Mouse (Mus musculus) neural tube, embryonic 13.5 days (tissue): Measurements from ENCODE around the gene Zbtb4. TPM values are rescaled to one million over a fixed set of nuclear protein-coding genes. Genes with fewer than 3 reads are reported as not detected.

ENCODE experiments used
- ATAC-seq: fragments of 200-750 bp; cut with Nextera tagmentation; 2 replicates; pipeline ENCODE4 v1.8.0; 2017; ENCODE audit warnings: low read depth, mild to moderate bottlenecking, moderate TSS enrichment, moderate library complexity
- H3K27ac ChIP-seq: fragments of 300-500 bp; sonication (generic); replicated peaks from 2 replicates; pipeline ENCODE4 v1.5.1; 2015; ENCODE audit warnings: moderate library complexity, mild to moderate bottlenecking, inconsistent platforms
- H3K27me3 ChIP-seq: fragments of 300-500 bp; sonication (generic); 2 replicates; pipeline ENCODE4 v1.6.1; 2015; ENCODE audit warnings: mild to moderate bottlenecking, inconsistent platforms
- H3K36me3 ChIP-seq: fragments of 300-500 bp; sonication (generic); 2 replicates; pipeline ENCODE4 v1.6.1; 2015; ENCODE audit warnings: mild to moderate bottlenecking, inconsistent platforms
- H3K4me1 ChIP-seq: fragments of 300-500 bp; sonication (generic); replicated peaks from 2 replicates; pipeline ENCODE4 v1.6.1; 2015; ENCODE audit warnings: inconsistent platforms
- H3K4me2 ChIP-seq: fragments of 300-500 bp; sonication (generic); 2 replicates; pipeline ENCODE4 v1.6.1; 2015; ENCODE audit warnings: inconsistent platforms, mild to moderate bottlenecking, moderate library complexity
- H3K4me3 ChIP-seq: fragments of 300-500 bp; sonication (generic); 2 replicates; pipeline ENCODE4 v1.5.1; 2015; ENCODE audit warnings: mild to moderate bottlenecking, inconsistent platforms
- H3K9ac ChIP-seq: fragments of 300-500 bp; sonication (generic); 2 replicates; pipeline ENCODE4 v1.6.1; 2015; ENCODE audit warnings: moderate library complexity, mild to moderate bottlenecking, inconsistent platforms
- H3K9me3 ChIP-seq: fragments of 300-500 bp; sonication (generic); 2 replicates; pipeline ENCODE4 v1.6.1; 2016; ENCODE audit warnings: inconsistent platforms
- WGBS: fragments of 180-500 bp; shearing (Covaris S2); methylation state at CpG from one replicate; pipeline ENCODE4 v1.1.7; 2015; 5-methylcytosine and 5-hydroxymethylcytosine counted together
- polyA plus RNA-seq: library from polyadenylated mRNA; unstranded; fragments of >200 nt; fragmentation: Nextera tagmentation; extraction: Ambion mirVana; gene quantifications from 2 replicates; pipeline ENCODE4 v1.2.1, GENCODE M21; 2015

The Zbtb4 gene
- polyA plus RNA-seq, 1 experiment from 2014 or later = 2.9 TPM

- ATAC-seq = no peak
- no peaks in the 10 kb centered on the region for H3K27me3 ChIP-seq
- no peak overlapping the region for H3K4me2 ChIP-seq
- no peak overlapping the region for H3K4me3 ChIP-seq
- H3K27ac ChIP-seq = no peak overlapping the region
- H3K36me3 ChIP-seq = peaks cover 93% of the 10 kb centered on the region
- no peaks in the 10 kb centered on the region for H3K9me3 ChIP-seq
- 55% methylated on average over 5 of the region's 5 CpGs for WGBS
- no peak overlapping the region for H3K9ac ChIP-seq
- H3K4me1 ChIP-seq = peaks cover 24% of the 10 kb centered on the region
Observed at GRCm38 (mm10) chr11:69828832-69829231, 63.1 kb downstream of the Zbtb4 start.

DNA sequence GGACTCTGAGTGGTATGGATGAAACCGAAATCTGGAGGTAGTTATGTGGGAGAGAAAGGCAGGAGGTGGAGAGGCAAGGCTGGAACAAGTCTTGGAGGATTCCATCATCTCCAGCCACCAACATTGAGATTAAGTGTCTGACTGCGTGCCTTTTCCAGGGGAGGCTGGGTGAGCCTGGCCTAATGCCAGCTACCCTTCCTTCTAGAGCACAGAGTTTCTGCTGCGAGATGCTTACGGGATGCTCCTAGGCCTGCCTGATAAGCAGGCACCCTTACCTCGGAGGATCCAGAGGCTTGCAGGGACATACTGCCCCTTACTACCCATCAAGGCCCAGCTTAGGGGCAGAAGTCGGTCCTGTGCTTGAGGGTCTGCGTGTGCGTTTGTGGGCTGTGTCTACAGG lies 67.8 kb downstream of the Zbtb4 start:
- peak overlapping the region; percentile 93 for H3K4me3 ChIP-seq
- peak overlapping the region; percentile 97 for H3K9ac ChIP-seq
- peaks cover 47% of the 10 kb centered on the region for H3K4me1 ChIP-seq
- no peaks in the 10 kb centered on the region for H3K9me3 ChIP-seq
- H3K4me2 ChIP-seq = peak overlapping the region; percentile 99
- WGBS = 50% methylated on average over 8 of the region's 8 CpGs
- H3K27ac ChIP-seq = peak overlapping the region; percentile 98; the same call in 1 of the 2 replicates
- ATAC-seq = no peak
- no peaks in the 10 kb centered on the region for H3K27me3 ChIP-seq
- peaks cover 46% of the 10 kb centered on the region for H3K36me3 ChIP-seq

Other genes with a start within 250 kb of the Zbtb4 start
- 2.2 and 2.7 TPM in 2 replicates for gene Dnah2, start 216.8 kb upstream of the Zbtb4 start, polyA plus RNA-seq
- 68.1 and 72.0 TPM in 2 replicates for gene Efnb3, start 205.7 kb upstream of the Zbtb4 start, polyA plus RNA-seq
- gene Wrap53, start 185.7 kb upstream of the Zbtb4 start, polyA plus RNA-seq = 18.1 and 19.7 TPM in 2 replicates
- gene Trp53, start 185.6 kb upstream of the Zbtb4 start, polyA plus RNA-seq = 76.0 and 77.6 TPM in 2 replicates
- gene Atp1b2, start 160.0 kb upstream of the Zbtb4 start, polyA plus RNA-seq = 29.5 and 30.4 TPM in 2 replicates
- gene Shbg, start 148.0 kb upstream of the Zbtb4 start, polyA plus RNA-seq = not detected in 2 replicates
- gene Sat2, start 143.9 kb upstream of the Zbtb4 start, polyA plus RNA-seq = 22.6 and 27.5 TPM in 2 replicates
- 45.3 and 55.1 TPM in 2 replicates for gene Fxr2, start 132.9 kb upstream of the Zbtb4 start, polyA plus RNA-seq
- not detected in 2 replicates for gene Sox15, start 110.6 kb upstream of the Zbtb4 start, polyA plus RNA-seq
- 83.2 and 92.1 TPM in 2 replicates for gene Mpdu1, start 103.3 kb upstream of the Zbtb4 start, polyA plus RNA-seq
- 9.8 and 11.3 TPM in 2 replicates for gene Cd68, start 99.8 kb upstream of the Zbtb4 start, polyA plus RNA-seq
- 525 and 528 TPM in 2 replicates for gene Eif4a1, start 93.5 kb upstream of the Zbtb4 start, polyA plus RNA-seq
- 99.8 and 105 TPM in 2 replicates for gene Senp3, start 83.8 kb upstream of the Zbtb4 start, polyA plus RNA-seq
- gene Tnfsf13, start 80.1 kb upstream of the Zbtb4 start, polyA plus RNA-seq = 0.74 and 0.77 TPM in 2 replicates
- gene Tnfsf12, start 70.1 kb upstream of the Zbtb4 start, polyA plus RNA-seq = 3.3 and 3.5 TPM in 2 replicates
- gene Tnfsfm13, start 69.8 kb upstream of the Zbtb4 start, polyA plus RNA-seq = 1.4 and 1.8 TPM in 2 replicates
- 22.9 and 27.2 TPM in 2 replicates for gene Polr2a, start 7.3 kb upstream of the Zbtb4 start, polyA plus RNA-seq
- 0.13 TPM in 1 of 2 replicates, not detected in the other for gene Slc35g3, start 3.9 kb upstream of the Zbtb4 start, polyA plus RNA-seq
- gene Chrnb1, start 30.0 kb downstream of the Zbtb4 start, polyA plus RNA-seq = 2.4 and 4.5 TPM in 2 replicates
- 6.8 and 8.9 TPM in 2 replicates for gene Fgf11, start 35.9 kb downstream of the Zbtb4 start, polyA plus RNA-seq
- gene Tmem102, start 39.7 kb downstream of the Zbtb4 start, polyA plus RNA-seq = 0.74 and 1.4 TPM in 2 replicates
- not detected in 2 replicates for gene Gm39566, start 49.4 kb downstream of the Zbtb4 start, polyA plus RNA-seq
- gene Spem2, start 52.6 kb downstream of the Zbtb4 start, polyA plus RNA-seq = not detected in 2 replicates
- gene Spem1, start 56.3 kb downstream of the Zbtb4 start, polyA plus RNA-seq = 0.43 and 0.98 TPM in 2 replicates
- gene Nlgn2, start 71.9 kb downstream of the Zbtb4 start, polyA plus RNA-seq = 17.1 and 18.1 TPM in 2 replicates
- 321 and 416 TPM in 2 replicates for gene Tmem256, start 72.6 kb downstream of the Zbtb4 start, polyA plus RNA-seq
- 62.5 and 65.6 TPM in 2 replicates for gene Plscr3, start 80.5 kb downstream of the Zbtb4 start, polyA plus RNA-seq
- gene Tnk1, start 92.8 kb downstream of the Zbtb4 start, polyA plus RNA-seq = 0.29 and 0.51 TPM in 2 replicates
- not detected in 2 replicates for gene Tmem95, start 112.1 kb downstream of the Zbtb4 start, polyA plus RNA-seq
- 2.0 and 3.3 TPM in 2 replicates for gene Kctd11, start 115.5 kb downstream of the Zbtb4 start, polyA plus RNA-seq
- gene Acap1, start 129.6 kb downstream of the Zbtb4 start, polyA plus RNA-seq = 0.28 and 0.80 TPM in 2 replicates
- 10.9 and 11.7 TPM in 2 replicates for gene 2810408A11Rik, start 135.1 kb downstream of the Zbtb4 start, polyA plus RNA-seq
- gene Neurl4, start 135.2 kb downstream of the Zbtb4 start, polyA plus RNA-seq = 13.8 and 20.5 TPM in 2 replicates
- gene Gps2, start 148.0 kb downstream of the Zbtb4 start, polyA plus RNA-seq = 60.4 and 76.5 TPM in 2 replicates
- 1,157 and 1,178 TPM in 2 replicates for gene Eif5a, start 156.0 kb downstream of the Zbtb4 start, polyA plus RNA-seq
- 4.7 and 5.0 TPM in 2 replicates for gene Ybx2, start 169.9 kb downstream of the Zbtb4 start, polyA plus RNA-seq
- 3.6 and 6.4 TPM in 2 replicates for gene Slc2a4, start 182.3 kb downstream of the Zbtb4 start, polyA plus RNA-seq
- gene Cldn7, start 198.9 kb downstream of the Zbtb4 start, polyA plus RNA-seq = 0.33 and 1.7 TPM in 2 replicates
- gene Ctdnep1, start 215.2 kb downstream of the Zbtb4 start, polyA plus RNA-seq = 21.5 and 22.5 TPM in 2 replicates
- gene Elp5, start 216.6 kb downstream of the Zbtb4 start, polyA plus RNA-seq = 160 and 162 TPM in 2 replicates
- gene Gabarap, start 225.2 kb downstream of the Zbtb4 start, polyA plus RNA-seq = 679 and 746 TPM in 2 replicates
- 74.2 and 76.3 TPM in 2 replicates for gene Phf23, start 229.9 kb downstream of the Zbtb4 start, polyA plus RNA-seq
- 26.7 and 28.8 TPM in 2 replicates for gene Dvl2, start 234.7 kb downstream of the Zbtb4 start, polyA plus RNA-seq
- gene Acadvl, start 249.5 kb downstream of the Zbtb4 start, polyA plus RNA-seq = 58.2 and 60.9 TPM in 2 replicates